Mouse (Mus musculus) lung, embryonic 16.5 days (tissue): ENCODE data around the gene Rsl1d1. TPM values are rescaled to one million over a fixed set of nuclear protein-coding genes. Genes with fewer than 3 reads are reported as not detected.

Experiments used
- ATAC-seq: fragments of 200-750 bp; cut with Nextera tagmentation; 2 replicates; pipeline ENCODE4 v1.8.0; 2017; ENCODE audit warnings: low read depth, mild to moderate bottlenecking, moderate library complexity
- H3K27ac ChIP-seq: fragments of 300-500 bp; sonication (generic); 2 replicates; pipeline ENCODE4 v1.5.1; 2014; ENCODE audit warnings: mild to moderate bottlenecking, control low read depth, low read length
- H3K27me3 ChIP-seq: fragments of 300-500 bp; sonication (generic); 2 replicates; pipeline ENCODE4 v1.6.1; 2014; ENCODE audit warnings: low read depth, low read length, mixed read lengths; ENCODE audit not compliant: control insufficient read depth, insufficient read depth
- H3K36me3 ChIP-seq: fragments of 300-500 bp; sonication (generic); 2 replicates; pipeline ENCODE4 v1.6.1; 2014; ENCODE audit warnings: low read length; ENCODE audit not compliant: control insufficient read depth, insufficient read depth
- H3K4me1 ChIP-seq: fragments of 300-500 bp; sonication (generic); replicated peaks from 2 replicates; pipeline ENCODE4 v1.6.1; 2014; ENCODE audit warnings: low read length, mixed read lengths; ENCODE audit not compliant: control insufficient read depth, insufficient read depth
- H3K4me2 ChIP-seq: fragments of 300-500 bp; sonication (generic); 2 replicates; pipeline ENCODE4 v1.6.1; 2014; ENCODE audit warnings: low read depth, low read length, control low read depth
- H3K4me3 ChIP-seq: fragments of 300-500 bp; sonication (generic); 2 replicates; pipeline ENCODE4 v1.5.1; 2014; ENCODE audit warnings: mild to moderate bottlenecking, low read length, control low read depth
- H3K9ac ChIP-seq: fragments of 300-500 bp; sonication (generic); 2 replicates; pipeline ENCODE4 v1.6.1; 2014; ENCODE audit warnings: low read length, control low read depth
- H3K9me3 ChIP-seq: fragments of 300-500 bp; sonication (generic); 2 replicates; pipeline ENCODE4 v1.6.1; 2016; ENCODE audit warnings: low read length; ENCODE audit not compliant: control insufficient read depth
- WGBS: fragments of 180-500 bp; shearing (Covaris S2); extraction: QIAGEN DNeasy Blood & Tissue Kit; methylation state at CpG from one replicate; pipeline ENCODE4 v1.1.7; 2014; 5-methylcytosine and 5-hydroxymethylcytosine counted together
- polyA plus RNA-seq: library from polyadenylated mRNA; unstranded; fragments of >200 nt; fragmentation: Nextera tagmentation; extraction: Ambion mirVana; gene quantifications from 2 replicates; pipeline ENCODE4 v1.2.1, GENCODE M21; 2015

The Rsl1d1 gene
- polyA plus RNA-seq, 1 experiment from 2014 or later, result 144 TPM

DNA sequence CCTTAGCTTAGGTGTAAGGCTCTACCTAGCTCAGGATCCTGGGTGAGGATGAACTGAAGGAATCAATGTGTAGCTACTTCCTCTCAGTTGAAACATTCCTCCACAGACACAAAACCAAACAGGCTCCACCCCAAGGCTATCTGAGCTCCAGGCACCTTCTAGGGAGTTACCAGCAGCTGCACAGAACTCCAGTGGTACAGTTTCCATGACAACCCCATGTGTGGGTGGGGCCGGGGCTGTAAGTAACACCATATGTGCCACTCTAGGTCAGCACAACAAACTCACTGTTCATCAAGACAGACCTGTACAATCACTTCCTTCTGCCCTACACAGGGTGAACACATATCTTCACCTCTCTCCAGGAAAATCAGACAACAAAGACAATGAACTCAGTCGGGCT is 4.7 kb downstream of the Rsl1d1 start:
- no peak for ATAC-seq
- peaks cover 58% of the 10 kb centered on the region for H3K36me3 ChIP-seq
- no peaks in the 10 kb centered on the region for H3K27me3 ChIP-seq
- no peak overlapping the region for H3K27ac ChIP-seq
- 79% methylated on average over 2 of the region's 2 CpGs for WGBS
- no peaks in the 10 kb centered on the region for H3K9me3 ChIP-seq
- no peak overlapping the region for H3K4me2 ChIP-seq
- H3K4me3 ChIP-seq, result no peak overlapping the region
- peaks cover 7% of the 10 kb centered on the region for H3K4me1 ChIP-seq
- no peak overlapping the region for H3K9ac ChIP-seq

DNA sequence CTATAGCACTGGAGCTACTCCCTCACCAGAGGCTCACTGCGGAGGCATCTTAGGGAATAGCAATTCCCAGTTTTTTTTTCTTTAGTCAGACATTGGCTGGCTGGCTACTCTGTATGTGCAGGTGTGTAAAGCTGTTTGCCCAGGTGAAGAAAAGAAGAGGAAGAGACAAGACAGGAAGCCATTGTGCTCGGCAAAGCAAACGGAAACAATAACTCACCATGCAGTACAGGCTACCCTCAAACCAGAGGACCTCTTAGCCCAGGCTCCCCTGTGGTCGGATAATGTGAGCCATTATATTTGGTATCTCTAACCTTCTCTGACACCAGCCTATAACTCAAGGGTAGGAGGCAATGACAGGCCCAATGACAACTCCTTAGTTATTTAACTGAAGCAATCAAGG is 6.1 kb downstream of the Rsl1d1 start:
- Histone ChIP-seq H3K4me3 (no peak overlapping the region), H3K4me1 (peaks cover 7% of the 10 kb centered on the region), H3K36me3 (peaks cover 70% of the 10 kb centered on the region), H3K27ac (no peak overlapping the region), H3K9ac (no peak overlapping the region), H3K4me2 (no peak overlapping the region), H3K9me3 (no peaks in the 10 kb centered on the region), H3K27me3 (no peaks in the 10 kb centered on the region)
- WGBS, result 81% methylated on average over 4 of the region's 4 CpGs
- ATAC-seq, result no peak

DNA sequence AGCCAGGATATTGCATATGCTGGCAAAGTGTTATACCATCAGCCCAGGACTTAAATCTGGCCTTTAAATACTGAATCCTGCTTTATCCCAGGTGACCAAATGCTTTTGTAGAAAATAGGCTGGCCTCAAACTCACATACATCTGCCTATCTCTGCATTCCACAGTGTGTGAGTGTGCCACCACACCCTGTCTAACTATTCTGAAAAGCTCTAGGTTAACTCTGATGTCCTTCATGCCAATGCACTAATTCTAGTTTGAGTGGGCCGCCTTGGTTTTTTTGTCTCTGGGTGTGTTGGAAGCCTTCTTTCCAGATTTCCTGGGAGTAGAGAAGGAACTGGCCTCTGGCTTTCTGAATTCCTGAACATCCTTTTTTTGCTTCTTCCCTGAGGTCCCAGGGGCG is 9.9 kb downstream of the Rsl1d1 start:
- Histone ChIP-seq H3K4me2 (no peak overlapping the region), H3K9me3 (no peaks in the 10 kb centered on the region), H3K27ac (no peak overlapping the region), H3K4me3 (no peak overlapping the region), H3K36me3 (peaks cover 54% of the 10 kb centered on the region), H3K27me3 (no peaks in the 10 kb centered on the region), H3K4me1 (no peaks in the 10 kb centered on the region), H3K9ac (no peak overlapping the region)
- no peak for ATAC-seq
- WGBS, result 97% methylated on average over 2 of the region's 2 CpGs

DNA sequence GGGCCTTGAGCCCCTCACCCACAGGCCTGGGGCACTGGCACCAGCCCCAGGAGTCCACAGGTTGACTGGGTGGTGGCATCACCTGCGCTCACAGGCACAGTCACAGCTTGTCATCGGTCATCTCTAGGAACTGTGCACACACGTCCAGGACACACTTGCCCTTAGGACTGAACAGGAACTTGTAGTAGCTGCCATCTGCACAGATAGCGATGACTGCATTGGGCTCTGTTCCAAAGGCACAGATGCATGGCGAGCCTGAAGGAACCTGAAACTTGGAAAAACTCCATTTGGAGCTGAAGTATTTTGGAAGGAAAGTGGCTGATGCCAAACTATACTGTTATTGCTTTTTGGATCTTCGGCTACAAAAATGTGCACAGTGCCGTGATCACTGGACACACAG is 13.0 kb downstream of the Rsl1d1 start:
- no peak overlapping the region for H3K9ac ChIP-seq
- no peak for ATAC-seq
- H3K36me3 ChIP-seq, result peaks cover 29% of the 10 kb centered on the region
- no peak overlapping the region for H3K4me2 ChIP-seq
- H3K4me3 ChIP-seq, result no peak overlapping the region
- WGBS, result 77% methylated on average over 7 of the region's 7 CpGs
- H3K27me3 ChIP-seq, result no peaks in the 10 kb centered on the region
- H3K27ac ChIP-seq, result no peak overlapping the region
- H3K9me3 ChIP-seq, result no peaks in the 10 kb centered on the region
- H3K4me1 ChIP-seq, result no peaks in the 10 kb centered on the region

DNA sequence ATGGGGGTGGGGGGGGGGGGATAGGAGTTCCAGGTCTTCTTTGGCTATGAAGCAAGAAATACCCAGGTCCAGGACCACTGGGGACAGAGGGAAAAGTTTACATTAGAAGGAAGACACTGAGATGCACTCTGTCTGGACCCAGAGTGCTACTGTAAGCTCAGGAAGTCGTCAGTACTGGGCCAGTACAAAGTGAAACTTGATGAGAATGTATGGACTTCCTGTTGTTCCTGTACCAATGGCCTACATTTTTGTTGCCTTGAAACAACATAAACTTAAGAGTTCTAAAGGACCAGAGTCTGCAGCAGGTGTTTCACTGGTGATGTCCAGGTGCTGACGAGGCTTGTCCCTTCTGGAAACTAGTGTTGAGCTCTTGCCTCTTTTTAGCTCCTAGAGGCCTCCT is 25.7 kb downstream of the Rsl1d1 start:
- no peak for ATAC-seq
- 72% methylated on average over 2 of the region's 2 CpGs for WGBS

DNA sequence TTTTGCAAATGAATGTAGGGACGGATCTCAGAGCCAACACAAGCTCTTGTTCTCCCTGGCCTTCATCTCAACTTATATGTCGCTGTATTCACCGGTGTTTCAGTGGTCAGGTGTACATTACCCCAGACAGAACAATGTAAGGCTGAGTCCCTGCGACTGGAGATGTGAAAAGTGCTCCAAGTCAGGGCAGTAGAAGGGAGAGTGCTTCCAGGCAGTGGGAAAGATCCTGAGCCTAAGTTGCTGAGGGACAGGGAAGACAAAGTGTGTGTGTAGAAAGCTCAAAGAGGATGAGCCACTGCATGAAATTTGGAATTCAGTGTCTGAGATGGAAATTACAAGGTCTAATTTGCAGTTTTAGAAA is 26.3 kb downstream of the Rsl1d1 start:
- H3K4me2 ChIP-seq, result peak overlapping the region; percentile 84
- ATAC-seq, result no peak
- 3% methylated on average over 4 of the region's 4 CpGs for WGBS
- peaks cover 11% of the 10 kb centered on the region for H3K4me1 ChIP-seq
- peak overlapping the region; percentile 93 for H3K9ac ChIP-seq
- no peaks in the 10 kb centered on the region for H3K36me3 ChIP-seq
- H3K4me3 ChIP-seq, result peak overlapping the region; percentile 95
- peak overlapping the region; percentile 72 for H3K27ac ChIP-seq
- H3K9me3 ChIP-seq, result peaks cover 2% of the 10 kb centered on the region; the same call in 1 of the 2 replicates
- H3K27me3 ChIP-seq, result no peaks in the 10 kb centered on the region

More for the DNA sequence above, 25.7 kb downstream of the Rsl1d1 start:
- Histone ChIP-seq H3K9me3 (peaks cover 2% of the 10 kb centered on the region; the same call in 1 of the 2 replicates), H3K4me2 (peak overlapping the region; percentile 84), H3K27me3 (no peaks in the 10 kb centered on the region), H3K36me3 (no peaks in the 10 kb centered on the region), H3K4me1 (peaks cover 11% of the 10 kb centered on the region), H3K4me3 (no peak overlapping the region), H3K27ac (no peak overlapping the region), H3K9ac (no peak overlapping the region)

DNA sequence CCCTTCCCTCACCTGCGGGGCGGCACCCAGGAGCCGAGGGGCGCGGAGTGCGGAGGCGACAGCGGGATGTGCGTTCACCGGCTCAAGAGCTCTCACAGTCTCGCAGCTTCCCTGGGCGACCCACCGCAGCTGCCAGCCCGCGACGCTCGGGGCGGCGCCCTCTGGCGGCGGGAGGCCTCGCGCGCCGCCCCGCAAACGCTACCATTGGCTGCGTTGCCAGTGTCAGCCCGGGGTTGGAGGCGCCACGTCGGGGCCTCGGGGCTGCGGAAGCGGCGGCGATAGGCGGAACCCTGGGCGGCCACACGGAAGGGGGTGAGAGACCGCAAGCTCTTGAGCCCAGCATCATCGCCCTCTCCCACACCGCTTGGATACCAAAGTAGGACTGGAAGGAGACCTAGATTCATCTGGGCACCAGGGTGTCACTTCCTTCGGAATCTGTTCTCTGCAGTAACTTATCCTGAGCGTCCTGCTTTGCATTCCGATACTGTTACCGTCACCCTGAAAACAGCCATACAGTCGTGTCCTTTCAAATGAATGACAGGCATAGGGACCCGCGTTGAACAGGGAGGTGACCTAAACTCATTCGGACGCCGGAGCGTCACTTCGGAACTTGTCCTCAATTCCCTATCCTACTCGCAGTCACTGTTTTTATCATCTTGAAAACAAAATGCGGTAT is 26.8 kb downstream of the Rsl1d1 start, which contains the start of gene Zc3h7a:
Zc3h7a (minus strand) TSS at position 186 of the 676 bp plus-strand sequence.
- WGBS, result 0% methylated on average over 39 of the region's 57 CpGs
- ATAC-seq, result peak; percentile 95
- H3K4me3 ChIP-seq, result peak within 1 kb of the TSS; percentile 95
- H3K27ac ChIP-seq, result peak within 1 kb of the TSS; percentile 91
- no peaks in the 10 kb centered on the region for H3K27me3 ChIP-seq
- no peaks in the 10 kb centered on the region for H3K36me3 ChIP-seq
- H3K9ac ChIP-seq, result peak within 1 kb of the TSS; percentile 93
- peaks cover 2% of the 10 kb centered on the region; the same call in 1 of the 2 replicates for H3K9me3 ChIP-seq
- peaks cover 11% of the 10 kb centered on the region for H3K4me1 ChIP-seq
- peak within 1 kb of the TSS; percentile 84 for H3K4me2 ChIP-seq

DNA sequence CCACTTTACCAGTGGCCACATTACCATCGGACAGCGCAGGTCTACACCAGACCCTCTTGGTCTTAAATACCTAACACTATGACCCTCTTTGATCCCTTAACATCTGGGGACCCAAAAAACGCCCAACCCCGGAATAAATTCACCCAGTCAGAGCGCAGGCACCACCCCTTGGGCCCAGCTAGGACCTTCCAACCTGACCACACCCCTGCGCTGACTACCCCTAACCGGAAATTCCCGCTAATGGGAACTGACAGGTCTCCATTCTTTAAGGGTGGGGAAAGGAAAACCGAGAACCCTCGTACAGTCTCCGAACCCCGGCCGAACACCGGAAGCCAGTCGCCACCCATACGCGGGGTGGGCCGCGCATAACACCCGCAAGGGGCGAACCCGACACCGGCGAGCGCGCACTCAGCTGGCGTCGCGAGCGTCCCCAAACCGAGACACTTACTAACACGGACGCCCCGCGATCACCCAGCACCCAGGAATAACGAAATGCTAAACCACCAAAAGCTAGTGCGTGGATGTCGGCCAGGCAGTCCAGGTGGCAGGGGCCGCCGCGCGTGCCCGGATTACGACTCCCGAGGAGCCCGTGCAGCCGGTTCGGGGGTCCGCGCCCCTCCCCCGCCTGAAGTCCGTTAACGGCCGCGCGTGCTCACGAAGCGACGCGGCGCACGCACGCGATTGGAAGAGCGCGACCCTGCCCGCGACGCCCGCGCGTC is 27.5 kb downstream of the Rsl1d1 start:
- Histone ChIP-seq H3K27me3 (no peaks in the 10 kb centered on the region), H3K27ac (peak overlapping the region; percentile 91), H3K36me3 (no peaks in the 10 kb centered on the region), H3K4me1 (peaks cover 11% of the 10 kb centered on the region), H3K9ac (peak overlapping the region; percentile 93), H3K9me3 (peaks cover 2% of the 10 kb centered on the region; the same call in 1 of the 2 replicates), H3K4me3 (peak overlapping the region; percentile 95), H3K4me2 (peak overlapping the region; percentile 84)
- ATAC-seq, result peak; percentile 73
- under 1% methylated on average over 72 of the region's 72 CpGs for WGBS

DNA sequence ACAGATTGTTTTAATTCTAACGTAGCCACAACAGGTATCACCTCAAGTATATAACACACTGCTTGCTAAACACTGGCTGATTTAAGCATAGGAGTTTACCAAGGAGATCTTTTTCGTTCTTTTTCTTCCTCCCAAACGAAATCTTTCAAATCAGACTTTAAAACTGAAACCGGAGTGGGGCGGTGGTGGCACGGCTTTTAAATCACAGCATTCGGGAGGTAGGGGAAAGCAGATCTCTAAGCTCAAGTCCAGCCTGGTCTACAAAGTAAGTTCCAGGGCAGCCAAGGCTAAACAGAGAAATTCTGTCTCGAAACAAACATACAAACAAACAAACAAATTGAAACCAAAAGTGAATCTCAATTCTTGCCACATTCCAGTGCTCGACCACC is 28.0 kb downstream of the Rsl1d1 start:
- Histone ChIP-seq H3K27ac (peak overlapping the region; percentile 91), H3K4me1 (peaks cover 11% of the 10 kb centered on the region), H3K4me3 (peak overlapping the region; percentile 95), H3K9ac (peak overlapping the region; percentile 93), H3K27me3 (no peaks in the 10 kb centered on the region), H3K4me2 (peak overlapping the region; percentile 84), H3K36me3 (no peaks in the 10 kb centered on the region), H3K9me3 (peaks cover 2% of the 10 kb centered on the region; the same call in 1 of the 2 replicates)
- ATAC-seq, result no peak
- 6% methylated on average over 9 of the region's 9 CpGs for WGBS
